Mouse (Mus musculus): ENCODE data around the gene Tex35. TPM values are rescaled to one million over a fixed set of nuclear protein-coding genes. Genes with fewer than 3 reads are reported as not detected.

Gene Tex35
- polyA plus RNA-seq, 1 experiment from 2014 or later: not detected

- no peaks in the 10 kb centered on the region for H3K27me3 ChIP-seq
- no peak overlapping the region for H3K4me2 ChIP-seq (replicated peaks)
- no peak for ATAC-seq (ENCODE audit: insufficient number of reproducible peaks, insufficient read depth, low FRiP score, low TSS enrichment)
- H3K27ac ChIP-seq: no peak overlapping the region
- H3K9ac ChIP-seq: no peak overlapping the region
- no peak overlapping the region for H3K4me3 ChIP-seq
- H3K4me1 ChIP-seq: no peaks in the 10 kb centered on the region
- no peaks in the 10 kb centered on the region for H3K9me3 ChIP-seq
- H3K36me3 ChIP-seq: no peaks in the 10 kb centered on the region
- WGBS: 72% methylated on average over 2 of the region's 2 CpGs
Observed at GRCm38 (mm10) chr1:157114492-157114891, 6.0 kb upstream of the Tex35 start.

- H3K4me3 ChIP-seq: no peak overlapping the region
- 64% methylated on average over 6 of the region's 6 CpGs for WGBS
- no peak overlapping the region for H3K27ac ChIP-seq
- ATAC-seq (ENCODE audit: insufficient number of reproducible peaks, insufficient read depth, low FRiP score, low TSS enrichment): no peak
- H3K27me3 ChIP-seq: no peaks in the 10 kb centered on the region
- H3K9me3 ChIP-seq: no peaks in the 10 kb centered on the region
- H3K9ac ChIP-seq: no peak overlapping the region
- no peaks in the 10 kb centered on the region for H3K36me3 ChIP-seq
- H3K4me2 ChIP-seq (replicated peaks): no peak overlapping the region
- H3K4me1 ChIP-seq: no peaks in the 10 kb centered on the region
Observed at GRCm38 (mm10) chr1:157110287-157110835, 1.9 kb upstream of the Tex35 start.

GRCm38 (mm10) chr1:157101122-157101865 lies 7.2 kb downstream of the Tex35 start:
- peaks cover 11% of the 10 kb centered on the region for H3K4me1 ChIP-seq
- peak overlapping the region; percentile 51 for H3K4me2 ChIP-seq (replicated peaks)
- ATAC-seq (ENCODE audit: insufficient number of reproducible peaks, insufficient read depth, low FRiP score, low TSS enrichment): peak; percentile 80; the same call in 1 of the 2 replicates
- 17% methylated on average over 19 of the region's 19 CpGs for WGBS
- H3K27ac ChIP-seq: 0 out of 2 replicates have a peak overlapping the region, but pooled peaks have one; percentile 2
- no peaks in the 10 kb centered on the region for H3K36me3 ChIP-seq
- H3K4me3 ChIP-seq: peak overlapping the region; percentile 26
- no peaks in the 10 kb centered on the region for H3K9me3 ChIP-seq
- H3K27me3 ChIP-seq: no peaks in the 10 kb centered on the region
- peak overlapping the region; percentile 4; the same call in 1 of the 2 replicates for H3K9ac ChIP-seq

- no peaks in the 10 kb centered on the region for H3K27me3 ChIP-seq
- H3K36me3 ChIP-seq: no peaks in the 10 kb centered on the region
- 91% methylated on average over 4 of the region's 4 CpGs for WGBS
- H3K9me3 ChIP-seq: no peaks in the 10 kb centered on the region
- H3K4me1 ChIP-seq: no peaks in the 10 kb centered on the region
- H3K9ac ChIP-seq: no peak overlapping the region
- no peak overlapping the region for H3K4me2 ChIP-seq (replicated peaks)
- H3K4me3 ChIP-seq: no peak overlapping the region
- H3K27ac ChIP-seq: no peak overlapping the region
- no peak for ATAC-seq (ENCODE audit: insufficient number of reproducible peaks, insufficient read depth, low FRiP score, low TSS enrichment)
Observed at GRCm38 (mm10) chr1:157095534-157095933, 12.9 kb downstream of the Tex35 start.

GRCm38 (mm10) chr1:157092622-157093021 lies 15.9 kb downstream of the Tex35 start:
- no peak overlapping the region for H3K27ac ChIP-seq
- H3K4me2 ChIP-seq (replicated peaks): no peak overlapping the region
- H3K4me3 ChIP-seq: no peak overlapping the region
- H3K9ac ChIP-seq: no peak overlapping the region
- no peaks in the 10 kb centered on the region for H3K4me1 ChIP-seq
- WGBS: 87% methylated on average over 1 of the region's 1 CpGs
- H3K27me3 ChIP-seq: no peaks in the 10 kb centered on the region
- no peaks in the 10 kb centered on the region for H3K9me3 ChIP-seq
- no peaks in the 10 kb centered on the region for H3K36me3 ChIP-seq
- no peak for ATAC-seq (ENCODE audit: insufficient number of reproducible peaks, insufficient read depth, low FRiP score, low TSS enrichment)

- Histone ChIP-seq H3K4me1 (no peaks in the 10 kb centered on the region), H3K27me3 (no peaks in the 10 kb centered on the region), H3K4me2 (replicated peaks) (no peak overlapping the region), H3K36me3 (no peaks in the 10 kb centered on the region), H3K4me3 (no peak overlapping the region), H3K9ac (no peak overlapping the region), H3K9me3 (no peaks in the 10 kb centered on the region), H3K27ac (no peak overlapping the region)
- ATAC-seq (ENCODE audit: insufficient number of reproducible peaks, insufficient read depth, low FRiP score, low TSS enrichment): no peak
- WGBS: 52% methylated on average over 4 of the region's 4 CpGs
Observed at GRCm38 (mm10) chr1:157092140-157092539, 16.3 kb downstream of the Tex35 start.

- Histone ChIP-seq H3K4me1 (no peaks in the 10 kb centered on the region), H3K4me3 (no peak overlapping the region), H3K4me2 (replicated peaks) (no peak overlapping the region), H3K27ac (no peak overlapping the region), H3K36me3 (no peaks in the 10 kb centered on the region), H3K9me3 (no peaks in the 10 kb centered on the region), H3K27me3 (no peaks in the 10 kb centered on the region), H3K9ac (no peak overlapping the region)
- ATAC-seq (ENCODE audit: insufficient number of reproducible peaks, insufficient read depth, low FRiP score, low TSS enrichment): no peak
- 78% methylated on average over 3 of the region's 3 CpGs for WGBS
Observed at GRCm38 (mm10) chr1:157090835-157091234, 17.6 kb downstream of the Tex35 start.

GRCm38 (mm10) chr1:157086097-157086994 lies 22.1 kb downstream of the Tex35 start:
- no peaks in the 10 kb centered on the region for H3K27me3 ChIP-seq
- H3K4me1 ChIP-seq: 0 out of 2 replicates have a peak, but pooled peaks cover 4% of the 10 kb centered on the region
- peak overlapping the region; percentile 20; the same call in 1 of the 2 replicates for H3K9ac ChIP-seq
- WGBS: 8% methylated on average over 25 of the region's 25 CpGs
- no peaks in the 10 kb centered on the region for H3K9me3 ChIP-seq
- H3K4me3 ChIP-seq: peak overlapping the region; percentile 30
- ATAC-seq (ENCODE audit: insufficient number of reproducible peaks, insufficient read depth, low FRiP score, low TSS enrichment): no peak
- peak overlapping the region; percentile 48 for H3K4me2 ChIP-seq (replicated peaks)
- H3K36me3 ChIP-seq: no peaks in the 10 kb centered on the region
- no peak overlapping the region for H3K27ac ChIP-seq

- WGBS: 85% methylated on average over 4 of the region's 4 CpGs
- no peak overlapping the region for H3K4me3 ChIP-seq
- no peaks in the 10 kb centered on the region for H3K9me3 ChIP-seq
- no peaks in the 10 kb centered on the region for H3K36me3 ChIP-seq
- H3K9ac ChIP-seq: no peak overlapping the region
- no peak overlapping the region for H3K4me2 ChIP-seq (replicated peaks)
- no peak for ATAC-seq (ENCODE audit: insufficient number of reproducible peaks, insufficient read depth, low FRiP score, low TSS enrichment)
- H3K27me3 ChIP-seq: no peaks in the 10 kb centered on the region
- 0 out of 2 replicates have a peak, but pooled peaks cover 8% of the 10 kb centered on the region for H3K4me1 ChIP-seq
- H3K27ac ChIP-seq: no peak overlapping the region
Observed at GRCm38 (mm10) chr1:157082931-157083330, 25.5 kb downstream of the Tex35 start.

GRCm38 (mm10) chr1:157081999-157082398 lies 26.5 kb downstream of the Tex35 start:
- Histone ChIP-seq H3K4me3 (no peak overlapping the region), H3K9ac (no peak overlapping the region), H3K36me3 (no peaks in the 10 kb centered on the region), H3K4me2 (replicated peaks) (no peak overlapping the region), H3K27me3 (no peaks in the 10 kb centered on the region), H3K4me1 (0 out of 2 replicates have a peak, but pooled peaks cover 8% of the 10 kb centered on the region), H3K27ac (no peak overlapping the region), H3K9me3 (no peaks in the 10 kb centered on the region)
- no peak for ATAC-seq (ENCODE audit: insufficient number of reproducible peaks, insufficient read depth, low FRiP score, low TSS enrichment)
- WGBS: 52% methylated on average over 8 of the region's 8 CpGs

- no peaks in the 10 kb centered on the region for H3K9me3 ChIP-seq
- H3K9ac ChIP-seq: no peak overlapping the region
- 0 out of 2 replicates have a peak, but pooled peaks cover 8% of the 10 kb centered on the region for H3K4me1 ChIP-seq
- no peak overlapping the region for H3K4me3 ChIP-seq
- H3K36me3 ChIP-seq: no peaks in the 10 kb centered on the region
- H3K4me2 ChIP-seq (replicated peaks): no peak overlapping the region
- no peak for ATAC-seq (ENCODE audit: insufficient number of reproducible peaks, insufficient read depth, low FRiP score, low TSS enrichment)
- no peaks in the 10 kb centered on the region for H3K27me3 ChIP-seq
- 40% methylated on average over 15 of the region's 15 CpGs for WGBS
- H3K27ac ChIP-seq: no peak overlapping the region
Observed at GRCm38 (mm10) chr1:157081076-157081804, 27.2 kb downstream of the Tex35 start.
